Mouse (Mus musculus) inflammation-experienced regulatory T-cells, adult 6 months (primary cell): ENCODE measurements around the gene Myo10. TPM values are rescaled to one million over a fixed set of nuclear protein-coding genes. Genes with fewer than 3 reads are reported as not detected.
A peak's percentile ranks its signal among the peaks of the same experiment; 100 is the strongest.
"Not testable (repeated sequence)": the region's sequence is repeated elsewhere in the genome, so short reads cannot be mapped to it uniquely, and the experiment has no call there.

Experiments used
- ATAC-seq: one replicate; pipeline ENCODE4 v1.8.0; 2017
- polyA plus RNA-seq, 3 experiments: library from polyadenylated mRNA; unstranded; fragments of 100-300 nt; shearing (Covaris generic); gene quantifications; one replicate each; pipeline ENCODE4 v1.2.1; 2017

Gene Myo10
- polyA plus RNA-seq, 3 experiments from 2014 or later: 0.55 to 0.98 (median 0.91) TPM

GRCm38 (mm10) chr15:25693708-25694107, 71.4 kb downstream of the Myo10 start:
- no peak for ATAC-seq

DNA sequence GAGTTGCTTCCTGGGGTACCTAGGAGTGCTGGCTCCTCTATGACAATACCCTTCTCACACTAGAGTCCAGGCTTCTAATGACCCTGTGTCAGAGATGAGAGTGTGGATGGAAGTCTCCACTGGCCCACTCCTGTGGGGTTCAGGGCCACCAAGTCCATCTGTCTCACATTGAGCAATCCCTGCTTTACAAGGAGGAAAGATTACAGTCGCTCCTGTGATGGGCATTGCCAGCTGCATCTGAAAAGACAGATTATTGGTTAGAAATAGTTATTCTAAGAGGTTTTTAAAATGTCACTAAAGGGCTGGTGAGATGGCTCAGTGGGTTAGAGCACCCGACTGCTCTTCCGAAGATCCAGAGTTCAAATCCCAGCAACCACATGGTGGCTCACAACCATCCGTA, 72.4 kb downstream of the Myo10 start:
- no peak for ATAC-seq

DNA sequence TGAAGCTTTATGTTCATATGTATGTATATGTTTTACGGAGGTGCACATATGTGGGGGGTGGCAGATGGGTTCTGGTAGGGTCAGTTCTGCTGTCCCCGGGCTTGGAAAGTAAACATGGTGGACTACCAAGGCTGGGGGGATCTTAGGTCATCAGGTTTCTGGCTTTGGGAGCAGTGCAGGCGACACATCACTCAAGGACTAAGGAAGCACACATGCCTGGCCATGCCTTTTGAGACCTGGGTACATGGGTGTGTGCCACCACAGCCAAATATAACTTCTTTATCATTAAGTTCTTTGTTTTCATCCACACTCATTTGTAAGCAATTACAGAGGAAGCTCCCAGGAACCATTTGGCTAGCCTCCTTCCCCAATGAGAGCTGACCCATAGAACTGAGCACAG, 72.9 kb downstream of the Myo10 start:
- ATAC-seq: no peak

DNA sequence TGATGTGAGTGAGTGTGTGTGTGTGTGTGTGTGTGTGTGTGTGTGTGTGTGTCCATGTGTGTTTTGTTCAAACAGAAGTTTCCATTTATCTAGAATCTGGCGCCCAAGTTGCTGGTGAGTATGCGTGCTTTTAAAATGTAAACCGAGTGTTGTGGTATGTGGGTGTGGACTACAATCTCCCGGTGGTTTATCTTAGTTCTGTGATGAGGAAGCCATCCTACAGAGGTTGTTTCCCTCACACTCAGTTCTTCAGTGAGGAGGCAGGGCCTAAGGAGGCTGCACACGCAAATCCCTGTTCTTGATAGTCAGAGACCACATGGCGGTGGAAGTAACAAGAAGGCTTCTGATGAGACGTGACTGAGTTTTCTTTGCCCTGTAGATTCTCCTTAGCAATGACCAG, 73.6 kb downstream of the Myo10 start:
- ATAC-seq: peak; percentile 21

GRCm38 (mm10) chr15:25696660-25697059, 74.3 kb downstream of the Myo10 start:
- ATAC-seq: no peak

- ATAC-seq: no peak
Measured at GRCm38 (mm10) chr15:25699032-25699557, 76.8 kb downstream of the Myo10 start.

DNA sequence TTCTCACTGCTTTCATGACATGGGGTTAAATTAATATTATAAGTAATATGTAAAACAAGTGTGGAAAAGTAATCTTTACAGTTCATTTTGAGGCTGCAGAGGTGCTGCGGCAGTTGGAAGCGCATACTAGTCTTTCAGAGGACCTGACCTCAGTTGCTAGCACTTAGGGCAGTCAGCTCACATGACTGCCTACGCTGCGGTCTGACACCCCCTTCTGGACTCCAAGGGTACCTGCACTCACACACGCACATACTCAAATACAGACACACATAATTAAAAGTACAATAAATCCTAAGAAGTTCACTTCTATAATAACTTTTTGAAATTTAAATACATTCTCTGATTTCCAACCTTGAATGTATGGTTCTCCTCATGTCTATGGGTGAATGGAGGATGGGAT, 80.3 kb downstream of the Myo10 start:
- ATAC-seq: no peak

- ATAC-seq: no peak
Measured at GRCm38 (mm10) chr15:25704809-25705585, 82.7 kb downstream of the Myo10 start.

DNA sequence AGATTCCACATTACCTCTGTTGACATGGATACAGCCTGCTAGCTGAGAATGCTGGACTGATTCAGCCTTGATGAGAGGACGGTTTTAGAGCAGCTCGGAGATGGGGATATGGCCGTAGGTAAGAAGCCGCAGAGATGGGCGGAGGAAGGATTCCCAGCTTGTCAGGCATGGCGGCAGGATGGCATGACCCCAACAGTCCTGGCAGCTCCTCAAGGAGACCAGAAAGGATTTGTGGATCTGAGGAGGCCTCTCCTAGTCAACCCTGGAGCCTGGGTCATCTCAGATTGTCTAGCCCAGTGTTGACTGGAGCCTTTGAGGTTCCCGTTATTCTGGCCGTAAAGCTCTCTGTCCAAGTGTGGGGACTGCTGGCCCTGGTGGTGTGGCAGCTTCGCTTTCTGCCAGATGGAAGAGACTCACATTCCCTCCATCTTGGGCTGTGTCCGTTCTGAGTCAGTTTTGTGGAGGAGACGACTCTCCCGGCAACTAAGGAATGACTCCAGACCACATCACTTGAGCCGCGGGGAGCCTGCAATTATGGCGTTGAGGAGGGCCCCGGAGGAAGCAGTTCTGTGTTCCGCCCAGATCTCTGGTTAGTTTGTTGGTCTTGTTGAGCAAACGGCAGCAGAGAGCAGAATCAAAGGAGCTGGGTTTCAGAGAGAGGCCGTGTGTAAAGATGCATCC, 84.7 kb downstream of the Myo10 start:
- no peak for ATAC-seq

DNA sequence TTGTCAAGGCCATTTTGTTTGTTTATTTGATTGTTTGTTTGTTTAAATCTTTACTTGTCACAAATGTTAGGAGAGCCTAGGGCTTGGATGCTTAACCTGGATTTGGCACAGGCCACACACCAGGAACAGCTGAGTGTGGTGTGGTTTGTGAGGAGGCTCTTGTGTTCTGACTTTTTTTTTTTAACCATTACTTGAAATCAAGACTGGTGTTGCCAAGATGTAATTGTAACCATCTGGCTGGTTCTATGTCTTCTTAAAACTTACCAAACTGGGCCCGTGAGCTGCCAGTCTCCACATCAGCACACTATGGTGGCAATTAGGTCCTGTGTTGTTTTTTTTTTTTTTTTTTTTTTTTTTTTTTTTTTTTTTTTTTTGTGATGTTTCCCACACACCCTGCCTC, 85.6 kb downstream of the Myo10 start:
- no peak for ATAC-seq

DNA sequence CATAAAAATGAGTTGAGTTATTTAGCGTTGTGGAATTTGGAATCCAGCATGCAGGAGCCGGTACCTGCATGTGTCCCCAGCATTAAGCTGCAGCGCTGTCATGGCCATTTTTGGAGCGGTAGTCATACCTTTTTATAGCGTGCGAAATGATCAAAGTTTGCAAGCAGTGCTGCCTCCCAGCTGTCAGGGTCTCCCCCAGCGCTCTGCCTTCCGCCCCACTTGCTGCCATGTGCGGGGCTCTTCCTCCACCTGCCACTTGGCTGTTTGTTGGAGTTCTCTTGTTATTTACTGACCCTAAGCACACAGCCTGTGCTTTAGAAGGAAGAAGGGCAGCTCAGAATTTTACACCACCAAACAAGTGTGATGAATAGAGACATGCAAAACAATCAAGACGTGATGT, 88.6 kb downstream of the Myo10 start:
- no peak for ATAC-seq

DNA sequence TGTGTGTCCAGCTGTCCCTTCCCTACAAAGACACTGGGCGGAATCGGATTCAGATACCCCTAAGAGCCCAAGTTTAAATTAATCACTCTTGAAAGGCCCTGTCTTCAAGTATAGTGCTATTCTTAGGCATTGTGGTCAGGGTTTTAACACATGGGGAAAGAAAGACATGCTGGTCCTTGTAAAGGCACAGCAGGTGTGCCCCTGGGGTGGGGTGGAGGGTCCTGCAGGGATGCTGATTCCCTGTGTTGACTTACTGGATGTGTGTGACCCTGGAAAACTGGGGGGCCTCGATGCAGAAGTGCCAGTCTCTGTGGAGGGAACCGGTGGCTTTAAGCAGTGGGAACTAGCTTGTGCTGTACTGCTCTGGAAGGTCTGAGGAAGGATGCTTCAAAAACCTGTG, 90.6 kb downstream of the Myo10 start:
- ATAC-seq: no peak

DNA sequence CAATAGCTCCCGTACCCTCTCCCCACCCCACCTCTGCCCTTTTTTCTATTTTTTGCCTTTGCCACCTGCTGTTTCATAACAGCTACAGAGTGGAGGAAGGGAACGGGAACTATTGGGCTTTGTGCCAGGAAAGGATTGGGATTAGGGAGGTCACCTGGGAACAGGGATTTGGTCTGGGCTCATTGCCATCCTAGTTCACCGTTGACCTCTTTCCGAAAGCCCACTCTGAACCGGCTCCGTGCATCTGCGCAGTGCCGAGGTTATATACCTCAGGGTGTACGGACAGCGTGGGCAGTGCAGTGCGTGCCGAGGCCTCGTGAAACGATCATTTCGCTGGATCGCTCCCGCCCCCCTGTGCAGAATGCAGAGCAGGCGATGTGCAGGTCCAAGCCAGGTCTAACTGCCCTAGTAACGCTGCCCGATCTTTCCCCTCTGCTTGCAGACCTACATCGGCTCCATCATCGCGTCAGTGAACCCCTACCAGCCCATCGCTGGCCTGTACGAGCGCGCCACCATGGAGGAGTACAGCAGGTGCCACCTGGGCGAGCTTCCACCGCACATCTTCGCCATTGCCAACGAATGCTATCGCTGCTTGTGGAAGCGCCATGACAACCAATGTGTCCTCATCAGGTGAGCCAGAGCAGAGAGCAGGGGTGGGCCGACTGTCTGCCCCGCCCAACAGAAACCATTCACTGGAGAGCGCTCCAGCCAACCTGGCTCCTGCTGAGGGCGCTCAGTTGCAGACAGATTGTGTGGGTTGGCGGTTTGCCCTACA, 91.4 kb downstream of the Myo10 start:
- no peak for ATAC-seq

DNA sequence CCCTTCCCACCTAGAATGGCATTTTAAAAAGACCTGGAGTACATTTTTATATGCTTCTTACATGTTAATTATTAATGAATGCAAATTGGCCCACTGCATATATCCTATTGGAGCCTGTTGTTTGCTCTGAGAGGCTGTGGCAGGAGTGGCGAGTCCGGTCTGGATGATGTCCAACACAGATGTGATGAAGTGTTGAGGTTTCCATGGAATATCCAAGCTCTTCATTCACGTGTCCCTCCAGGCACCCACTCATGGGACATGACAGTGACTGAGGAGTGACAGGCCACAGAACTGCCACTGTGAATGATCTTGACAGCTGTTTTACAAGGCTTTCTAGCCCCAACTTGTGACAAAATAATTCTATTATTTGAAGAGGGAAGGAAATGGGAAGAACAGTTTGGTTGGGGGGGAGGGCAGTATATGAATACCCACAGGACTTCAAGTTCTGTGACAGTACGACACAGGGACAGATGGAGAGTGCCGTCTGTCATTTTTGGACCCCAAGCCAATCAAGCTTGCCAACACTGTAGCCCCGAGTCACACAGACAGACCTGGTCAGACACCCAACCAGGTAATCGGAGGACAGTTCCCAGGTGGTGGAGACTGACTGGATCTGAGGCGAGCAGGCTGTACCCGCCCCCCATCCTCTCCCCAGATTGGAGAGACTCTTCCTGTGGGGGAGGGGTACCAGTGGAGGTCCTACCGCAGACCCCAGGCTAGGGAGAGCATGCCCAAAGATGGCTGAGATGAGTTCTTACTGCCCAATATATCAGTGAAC, 93.1 kb downstream of the Myo10 start:
- no peak for ATAC-seq

DNA sequence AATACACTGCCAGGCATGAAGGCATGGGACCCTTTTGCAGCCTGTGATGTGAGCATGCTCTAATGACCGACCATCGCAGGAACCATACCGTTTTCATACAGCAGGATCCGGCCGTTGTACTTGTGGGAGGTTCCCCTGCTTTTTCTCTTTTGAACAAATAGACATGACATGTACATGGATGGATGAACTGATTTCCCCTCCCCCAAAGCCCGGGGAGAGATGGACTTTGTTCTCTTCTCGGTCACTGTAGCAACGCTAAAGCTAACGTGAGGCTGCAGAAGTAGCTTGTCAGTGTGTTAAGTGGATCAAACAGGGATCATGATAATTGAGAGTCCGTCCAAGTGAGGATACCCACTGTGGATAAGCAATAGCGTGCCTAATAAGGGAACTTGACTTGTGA, 93.7 kb downstream of the Myo10 start:
- no peak for ATAC-seq

GRCm38 (mm10) chr15:25717006-25717405, 94.7 kb downstream of the Myo10 start:
- ATAC-seq: peak; percentile 63

- not testable (repeated sequence) for ATAC-seq
Measured at GRCm38 (mm10) chr15:25718104-25718503, 95.8 kb downstream of the Myo10 start.

- ATAC-seq: no peak
Measured at GRCm38 (mm10) chr15:25719270-25719669, 96.9 kb downstream of the Myo10 start.

DNA sequence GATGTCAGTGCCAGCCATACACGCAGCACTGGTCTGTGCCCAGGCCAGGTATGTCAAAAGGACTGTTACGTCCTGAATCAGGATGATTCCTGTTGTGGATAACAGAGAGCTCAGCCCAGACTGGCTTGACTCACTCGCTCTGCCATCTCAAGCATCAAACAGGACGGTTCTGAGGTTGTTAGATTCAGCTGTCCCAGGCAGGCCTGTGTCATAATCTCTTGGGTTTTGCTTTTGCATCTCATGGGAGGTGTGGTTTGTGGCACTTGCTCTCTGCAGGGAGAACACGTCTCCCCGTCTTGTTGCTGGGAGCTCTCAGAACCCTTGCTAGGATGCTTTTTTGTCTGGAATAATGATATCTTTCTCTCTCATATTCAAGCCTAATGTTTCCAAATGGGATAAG, 97.9 kb downstream of the Myo10 start:
- no peak for ATAC-seq

- no peak for ATAC-seq
Measured at GRCm38 (mm10) chr15:25723281-25724113, 101.2 kb downstream of the Myo10 start.

- no peak for ATAC-seq
Measured at GRCm38 (mm10) chr15:25724549-25724948, 102.2 kb downstream of the Myo10 start.

GRCm38 (mm10) chr15:25726814-25727213, 104.5 kb downstream of the Myo10 start:
- no peak for ATAC-seq
